Mouse (Mus musculus): ENCODE measurements at regions not wholly inside any gene's neighbourhood (a gene's known extent, or its start where the extent isn't known, plus 50 kb on each side); places are given as distances from the start of the nearest gene placed in this dataset.

- no peak for DNase-seq (ENCODE audit: low read depth, low spot score)
- Histone ChIP-seq H3K79me2 (ENCODE audit: control insufficient read depth, insufficient read depth, low read length, poor library complexity) (no peaks in the 10 kb centered on the region), H3K27me3 (ENCODE audit: control insufficient read depth in 1 of 2, insufficient read depth in 2 of 2, low read length in 2 of 2) (no peaks in the 10 kb centered on the region), H3K36me3 (ENCODE audit: control insufficient read depth in 1 of 2, insufficient read depth in 2 of 2, low read length in 2 of 2) (no peaks in the 10 kb centered on the region), H3K9ac (ENCODE audit: control insufficient read depth, low read depth, low read length, poor library complexity, severe bottlenecking) (no peak overlapping the region), H3K4me3 (ENCODE audit: control insufficient read depth in 1 of 2, insufficient read depth in 1 of 2, low read depth in 2 of 2, low read length in 2 of 2) (no peak overlapping the region), H3K4me1 (ENCODE audit: control insufficient read depth in 1 of 2, insufficient read depth in 2 of 2, low read length in 2 of 2) (no peaks in the 10 kb centered on the region), H3K27ac (ENCODE audit: control insufficient read depth, low read depth, low read length) (no peak overlapping the region), H3K9me3 (replicated peaks; ENCODE audit: insufficient read depth, low read length) (no peaks in the 10 kb centered on the region)
- TF ChIP-seq NRF1 (IDR thresholded peaks at IDR 0.05; ENCODE audit: insufficient read depth, low read depth, low read length, poor library complexity, severe bottlenecking) (no peak), ZKSCAN1 (IDR thresholded peaks at IDR 0.05; ENCODE audit: low read depth, low read length) (no peak), SIN3A (IDR thresholded peaks at IDR 0.05; ENCODE audit: low read length) (no peak), E2F4 (IDR thresholded peaks at IDR 0.05; ENCODE audit: borderline replicate concordance, low read depth, low read length) (no peak), MAX (IDR thresholded peaks at IDR 0.05; ENCODE audit: low read length) (no peak), HCFC1 (IDR thresholded peaks at IDR 0.05; ENCODE audit: low read depth, low read length) (no peak), ZC3H11A (IDR thresholded peaks at IDR 0.05; ENCODE audit: low read depth, low read length) (no peak), GATA1 (IDR thresholded peaks at IDR 0.05; ENCODE audit: low read depth, low read length) (no peak), CHD2 (IDR thresholded peaks at IDR 0.05; ENCODE audit: low read length) (no peak), UBTF (IDR thresholded peaks at IDR 0.05; ENCODE audit: borderline replicate concordance, insufficient read depth, low read depth, low read length) (no peak), MAZ (IDR thresholded peaks at IDR 0.05; ENCODE audit: low read depth, low read length) (no peak), MYB (IDR thresholded peaks at IDR 0.05; ENCODE audit: low read depth, low read length) (no peak), SMC3 (IDR thresholded peaks at IDR 0.05; ENCODE audit: low read depth, low read length) (no peak), GABPA (IDR thresholded peaks at IDR 0.05; ENCODE audit: low read depth, low read length) (no peak), ETS1 (IDR thresholded peaks at IDR 0.05; ENCODE audit: low read depth, low read length) (no peak), TCF12 (IDR thresholded peaks at IDR 0.05; ENCODE audit: low read depth, low read length) (no peak), BHLHE40 (IDR thresholded peaks at IDR 0.05; ENCODE audit: borderline replicate concordance, low read depth, low read length) (no peak), CTCF (IDR thresholded peaks at IDR 0.05 in 2 of 3, conservative IDR thresholded peaks at IDR 0.05 in 1 of 3; ENCODE audit: control insufficient read depth in 1 of 3, insufficient read depth in 1 of 3, low read depth in 2 of 3, low read length in 3 of 3, poor library complexity in 1 of 3, severe bottlenecking in 1 of 3) (no peak), TBP (IDR thresholded peaks at IDR 0.05; ENCODE audit: low read depth, low read length) (no peak)
These were observed 457.5 kb upstream of the Slc35b3 start for GRCm38 (mm10) chr13:39418127-39418526.

GRCm38 (mm10) chr13:39411471-39412251 lies 451.0 kb upstream of the Slc35b3 start:
- Histone ChIP-seq H3K27me3 (ENCODE audit: control insufficient read depth in 1 of 2, insufficient read depth in 2 of 2, low read length in 2 of 2) (no peaks in the 10 kb centered on the region), H3K36me3 (ENCODE audit: control insufficient read depth in 1 of 2, insufficient read depth in 2 of 2, low read length in 2 of 2) (no peaks in the 10 kb centered on the region), H3K9ac (ENCODE audit: control insufficient read depth, low read depth, low read length, poor library complexity, severe bottlenecking) (no peak overlapping the region), H3K9me3 (replicated peaks; ENCODE audit: insufficient read depth, low read length) (no peaks in the 10 kb centered on the region), H3K4me3 (ENCODE audit: control insufficient read depth in 1 of 2, insufficient read depth in 1 of 2, low read depth in 2 of 2, low read length in 2 of 2) (no peak overlapping the region), H3K27ac (ENCODE audit: control insufficient read depth, low read depth, low read length) (no peak overlapping the region), H3K4me1 (ENCODE audit: control insufficient read depth in 1 of 2, insufficient read depth in 2 of 2, low read length in 2 of 2) (no peaks in the 10 kb centered on the region), H3K79me2 (ENCODE audit: control insufficient read depth, insufficient read depth, low read length, poor library complexity) (no peaks in the 10 kb centered on the region)
- TF ChIP-seq ZC3H11A (IDR thresholded peaks at IDR 0.05; ENCODE audit: low read depth, low read length) (no peak), ELF1 (IDR thresholded peaks at IDR 0.05; ENCODE audit: low read depth, low read length) (no peak), UBTF (IDR thresholded peaks at IDR 0.05; ENCODE audit: borderline replicate concordance, insufficient read depth, low read depth, low read length) (no peak), BHLHE40 (IDR thresholded peaks at IDR 0.05; ENCODE audit: borderline replicate concordance, low read depth, low read length) (no peak), E2F4 (IDR thresholded peaks at IDR 0.05; ENCODE audit: borderline replicate concordance, low read depth, low read length) (no peak), CHD1 (IDR thresholded peaks at IDR 0.05; ENCODE audit: low read depth, low read length) (no peak), HCFC1 (IDR thresholded peaks at IDR 0.05; ENCODE audit: low read depth, low read length) (no peak), TBP (IDR thresholded peaks at IDR 0.05; ENCODE audit: low read depth, low read length) (no peak), USF1 (IDR thresholded peaks at IDR 0.05; ENCODE audit: low read depth, low read length) (no peak), EP300 (IDR thresholded peaks at IDR 0.05; ENCODE audit: low read depth in 1 of 2, low read length in 2 of 2) (no peak), KAT2A (conservative IDR thresholded peaks at IDR 0.05; ENCODE audit: low read depth, low read length) (no peak), CTCF (IDR thresholded peaks at IDR 0.05 in 2 of 3, conservative IDR thresholded peaks at IDR 0.05 in 1 of 3; ENCODE audit: control insufficient read depth in 1 of 3, insufficient read depth in 1 of 3, low read depth in 2 of 3, low read length in 3 of 3, poor library complexity in 1 of 3, severe bottlenecking in 1 of 3) (no peak), MYC (IDR thresholded peaks at IDR 0.05; ENCODE audit: low read depth, low read length) (no peak), MAFK (IDR thresholded peaks at IDR 0.05; ENCODE audit: borderline replicate concordance, low read depth, low read length) (no peak), ZMIZ1 (IDR thresholded peaks at IDR 0.05; ENCODE audit: low read depth, low read length) (no peak), POLR2AphosphoS2 (IDR thresholded peaks at IDR 0.05; ENCODE audit: low read length) (no peak), MAX (IDR thresholded peaks at IDR 0.05; ENCODE audit: low read length) (no peak), RAD21 (IDR thresholded peaks at IDR 0.05; ENCODE audit: low read depth, low read length) (no peak), SIN3A (IDR thresholded peaks at IDR 0.05; ENCODE audit: low read length) (no peak), ETS1 (IDR thresholded peaks at IDR 0.05; ENCODE audit: low read depth, low read length) (no peak)
- DNase-seq (ENCODE audit: low read depth, low spot score) = no peak
